Mouse (Mus musculus) liver, postnatal 0 days (tissue): ENCODE results near the gene Lmo2.

ENCODE experiments used
- CTCF ChIP-seq: sonication (generic); IDR thresholded peaks from 2 replicates; pipeline ENCODE4 v1.5.1; 2016; ENCODE audit warnings: antibody characterized with exemption, low read depth
- EP300 ChIP-seq: IDR thresholded peaks from 2 replicates; pipeline ENCODE4 v1.6.1; 2016; ENCODE audit warnings: antibody characterized with exemption, low read depth, mild to moderate bottlenecking

GRCm38 (mm10) chr2:103946892-103947291 lies 10.9 kb upstream of the Lmo2 start:
- no peak for TF ChIP-seq CTCF
- no peak for TF ChIP-seq EP300
